Mouse (Mus musculus) CH12.LX (cell line): Measurements from ENCODE around the gene Sf3a2. TPM values are rescaled to one million over a fixed set of nuclear protein-coding genes. Genes with fewer than 3 reads are reported as not detected.

Experiments
- DNase-seq: peaks from one replicate; pipeline ENCODE4 v3.0.0-alpha.2; 2013; ENCODE audit errors: extremely low read depth
- H3K27ac ChIP-seq: 2 replicates; pipeline ENCODE4 v1.5.1; 2012; ENCODE audit warnings: low read depth, mild to moderate bottlenecking, control low read depth, moderate library complexity; ENCODE audit not compliant: insufficient read depth
- H3K27me3 ChIP-seq: replicated peaks from 2 replicates; pipeline ENCODE3; 2012; ENCODE audit warnings: inconsistent platforms
- H3K36me3 ChIP-seq, 2 experiments: replicated peaks in 1 of 2; 2 replicates each; pipeline versions ENCODE3 to v1.6.1; 2012; ENCODE audit warnings: inconsistent platforms in 1 of 2, low read length in 1 of 2, mild to moderate bottlenecking in 1 of 2, mixed read lengths in 1 of 2, moderate library complexity in 1 of 2; ENCODE audit not compliant: control insufficient read depth in 1 of 2, insufficient read depth in 1 of 2
- H3K4me1 ChIP-seq, 2 experiments: 2 replicates each; pipeline ENCODE4 v1.6.1; 2012; ENCODE audit warnings: inconsistent platforms in 1 of 2, moderate library complexity in 1 of 2; ENCODE audit not compliant: insufficient read depth in 2 of 2, control insufficient read depth in 1 of 2
- H3K4me2 ChIP-seq: 2 replicates; pipeline ENCODE4 v1.6.1; 2012; ENCODE audit warnings: low read depth, mild to moderate bottlenecking, control low read depth; ENCODE audit not compliant: poor library complexity, insufficient read depth, severe bottlenecking
- H3K4me3 ChIP-seq, 3 experiments: fragments of 150-350 bp in 1 of 3; sonication (generic) in 1 of 3; replicated peaks in 1 of 3; 2 replicates each; pipeline versions ENCODE3 to v1.5.1; 2011 to 2012; ENCODE audit warnings: low read depth in 2 of 3, low read length in 2 of 3, mild to moderate bottlenecking in 2 of 3, moderate library complexity in 2 of 3, control low read depth in 1 of 3, improper control_type of control experiment in 1 of 3, inconsistent platforms in 1 of 3, mixed read lengths in 1 of 3; ENCODE audit not compliant: poor library complexity in 1 of 3
- H3K79me2 ChIP-seq: replicated peaks from 2 replicates; pipeline ENCODE4 v1.6.1; 2012; ENCODE audit warnings: mild to moderate bottlenecking, moderate library complexity; ENCODE audit not compliant: control insufficient read depth, poor library complexity, insufficient read depth, severe bottlenecking; ENCODE audit errors: extremely low read depth
- H3K9ac ChIP-seq: 2 replicates; pipeline ENCODE4 v1.6.1; 2012; ENCODE audit warnings: low read depth, mild to moderate bottlenecking, control low read depth, moderate library complexity; ENCODE audit not compliant: insufficient read depth
- H3K9me3 ChIP-seq: replicated peaks from 2 replicates; pipeline ENCODE3; 2012; ENCODE audit warnings: low read length, inconsistent platforms, mixed read lengths
- BHLHE40 ChIP-seq: IDR thresholded peaks from 2 replicates; pipeline ENCODE4 v1.6.1; 2011; ENCODE audit warnings: mild to moderate bottlenecking, low read depth, low read length, improper control_type of control experiment
- CHD1 ChIP-seq: IDR thresholded peaks from 2 replicates; pipeline ENCODE4 v1.6.1; 2012; ENCODE audit warnings: low read depth, low read length, improper control_type of control experiment, inconsistent platforms
- CHD2 ChIP-seq: IDR thresholded peaks from 2 replicates; pipeline ENCODE4 v1.6.1; 2011; ENCODE audit warnings: low read length, improper control_type of control experiment
- CTCF ChIP-seq, 2 experiments: IDR thresholded peaks in 1 of 2; conservative IDR thresholded peaks in 1 of 2; 2 replicates each; pipeline ENCODE4 v1.5.1; 2011 to 2012; ENCODE audit warnings: low read depth in 2 of 2, low read length in 2 of 2, improper control_type of control experiment in 1 of 2, inconsistent platforms in 1 of 2, mild to moderate bottlenecking in 1 of 2, moderate library complexity in 1 of 2
- ELF1 ChIP-seq: IDR thresholded peaks from 2 replicates; pipeline ENCODE4 v1.6.1; 2014; ENCODE audit warnings: low read depth, mild to moderate bottlenecking, inconsistent platforms, low read length, improper control_type of control experiment
- EP300 ChIP-seq: IDR thresholded peaks from 2 replicates; pipeline ENCODE4 v1.6.1; 2011; ENCODE audit warnings: low read length, improper control_type of control experiment
- ETS1 ChIP-seq: conservative IDR thresholded peaks from 2 replicates; pipeline ENCODE4 v1.6.1; 2012; ENCODE audit warnings: low read depth, mild to moderate bottlenecking, inconsistent platforms, low read length, improper control_type of control experiment, moderate library complexity
- HCFC1 ChIP-seq: IDR thresholded peaks from 2 replicates; pipeline ENCODE4 v1.6.1; 2012; ENCODE audit warnings: low read depth, mild to moderate bottlenecking, inconsistent platforms, low read length, improper control_type of control experiment
- IRF4 ChIP-seq: IDR thresholded peaks from 2 replicates; pipeline ENCODE4 v1.6.1; 2014; ENCODE audit warnings: low read depth, mild to moderate bottlenecking, inconsistent platforms, low read length, improper control_type of control experiment
- JUN ChIP-seq: IDR thresholded peaks from 2 replicates; pipeline ENCODE4 v1.6.1; 2011; ENCODE audit warnings: low read depth, mild to moderate bottlenecking, low read length, improper control_type of control experiment, moderate library complexity; ENCODE audit not compliant: insufficient read depth
- JUND ChIP-seq: conservative IDR thresholded peaks from 2 replicates; pipeline ENCODE4 v1.6.1; 2011; ENCODE audit warnings: low read depth, low read length, improper control_type of control experiment
- KAT2A ChIP-seq: IDR thresholded peaks from 2 replicates; pipeline ENCODE4 v1.6.1; 2012; ENCODE audit warnings: low read length, improper control_type of control experiment, inconsistent platforms; ENCODE audit not compliant: insufficient replicate concordance
- MAFK ChIP-seq: IDR thresholded peaks from 2 replicates; pipeline ENCODE4 v1.6.1; 2011; ENCODE audit warnings: low read length, improper control_type of control experiment; ENCODE audit not compliant: insufficient replicate concordance
- MAX ChIP-seq: IDR thresholded peaks from 2 replicates; pipeline ENCODE4 v1.6.1; 2011; ENCODE audit warnings: low read length, improper control_type of control experiment
- MAZ ChIP-seq: IDR thresholded peaks from 2 replicates; pipeline ENCODE4 v1.6.1; 2012; ENCODE audit warnings: low read depth, mild to moderate bottlenecking, inconsistent platforms, low read length, improper control_type of control experiment, moderate library complexity
- MXI1 ChIP-seq: IDR thresholded peaks from 2 replicates; pipeline ENCODE4 v1.6.1; 2011; ENCODE audit warnings: mild to moderate bottlenecking, low read depth, low read length, improper control_type of control experiment
- MYC ChIP-seq: IDR thresholded peaks from 2 replicates; pipeline ENCODE4 v1.6.1; 2011; ENCODE audit warnings: low read depth, mild to moderate bottlenecking, improper control_type of control experiment, low read length
- NELFE ChIP-seq: IDR thresholded peaks from 2 replicates; pipeline ENCODE4 v1.6.1; 2011; ENCODE audit warnings: low read depth, low read length, improper control_type of control experiment
- POLR2A ChIP-seq: IDR thresholded peaks from 2 replicates; pipeline ENCODE4 v1.6.1; 2011; ENCODE audit warnings: low read depth, mild to moderate bottlenecking, improper control_type of control experiment, low read length
- RAD21 ChIP-seq: IDR thresholded peaks from 2 replicates; pipeline ENCODE4 v1.6.1; 2011; ENCODE audit warnings: low read depth, mild to moderate bottlenecking, low read length, improper control_type of control experiment, moderate library complexity
- RCOR1 ChIP-seq: conservative IDR thresholded peaks from 2 replicates; pipeline ENCODE4 v1.6.1; 2012; ENCODE audit warnings: low read depth, mild to moderate bottlenecking, inconsistent platforms, low read length, improper control_type of control experiment
- SIN3A ChIP-seq: IDR thresholded peaks from 2 replicates; pipeline ENCODE4 v1.6.1; 2012; ENCODE audit warnings: low read length, improper control_type of control experiment, inconsistent platforms
- SMC3 ChIP-seq: IDR thresholded peaks from 2 replicates; pipeline ENCODE4 v1.6.1; 2011; ENCODE audit warnings: low read depth, low read length, improper control_type of control experiment
- TBP ChIP-seq: conservative IDR thresholded peaks from 2 replicates; pipeline ENCODE4 v1.6.1; 2011; ENCODE audit warnings: low read depth, low read length, improper control_type of control experiment
- TCF12 ChIP-seq: IDR thresholded peaks from 2 replicates; pipeline ENCODE4 v1.6.1; 2014; ENCODE audit warnings: low read depth, mild to moderate bottlenecking, inconsistent platforms, low read length, improper control_type of control experiment
- UBTF ChIP-seq: IDR thresholded peaks from 2 replicates; pipeline ENCODE4 v1.6.1; 2012; ENCODE audit warnings: low read depth, mild to moderate bottlenecking, inconsistent platforms, low read length, improper control_type of control experiment, moderate library complexity
- USF1 ChIP-seq: IDR thresholded peaks from 2 replicates; pipeline ENCODE4 v1.6.1; 2014; ENCODE audit warnings: low read depth, mild to moderate bottlenecking, inconsistent platforms, low read length, improper control_type of control experiment
- USF2 ChIP-seq: conservative IDR thresholded peaks from 2 replicates; pipeline ENCODE4 v1.6.1; 2011; ENCODE audit warnings: low read depth, low read length, improper control_type of control experiment
- ZC3H11A ChIP-seq: IDR thresholded peaks from 2 replicates; pipeline ENCODE4 v1.6.1; 2012; ENCODE audit warnings: low read depth, mild to moderate bottlenecking, inconsistent platforms, low read length, improper control_type of control experiment
- ZKSCAN1 ChIP-seq: IDR thresholded peaks from 2 replicates; pipeline ENCODE4 v1.6.1; 2012; ENCODE audit warnings: low read depth, inconsistent platforms, low read length, improper control_type of control experiment, borderline replicate concordance
- ZMIZ1 ChIP-seq: IDR thresholded peaks from 2 replicates; pipeline ENCODE4 v1.6.1; 2012; ENCODE audit warnings: low read depth, mild to moderate bottlenecking, inconsistent platforms, low read length, improper control_type of control experiment
- ZNF384 ChIP-seq: IDR thresholded peaks from 2 replicates; pipeline ENCODE4 v1.6.1; 2012; ENCODE audit warnings: low read depth, low read length, improper control_type of control experiment, inconsistent platforms
- dilution Hi-C: fragments of 300-500 bp; cut with MboI; formaldehyde crosslinking; loops from 2 replicates; pipeline ENCODE4 v1.14.3; 2020; ENCODE audit warnings: low sequenced_read_pairs; ENCODE audit not compliant: extremely low pct_unique_long_range_greater_than_20kb, extremely low pct_ligation_motif_present
- in situ Hi-C: fragments of 300-500 bp; cut with MboI; formaldehyde crosslinking; loops from 3 replicates; pipeline ENCODE4 v1.14.3; 2019; ENCODE audit warnings: low sequenced_read_pairs, low pct_ligation_motif_present, low pct_unique_long_range_greater_than_20kb, mixed read lengths
- polyA plus RNA-seq: library from polyadenylated mRNA; unstranded; fragments of >175 nt; gene quantifications from 2 replicates; pipeline ENCODE4 v1.2.1, GENCODE M21; 2012; ENCODE audit warnings: low read depth; ENCODE audit not compliant: insufficient read length
- total RNA-seq, 2 experiments: library from RNA; depleted of rRNA; stranded (reverse); fragments of 300-350 nt in 1 of 2; fragments of >200 nt in 1 of 2; gene quantifications; 2 replicates each; pipeline ENCODE4 v1.2.3; 2012 to 2014

Gene Sf3a2
- total and polyA plus RNA-seq, 3 experiments, result 12.4 to 153 (median 29.0) TPM

DNA sequence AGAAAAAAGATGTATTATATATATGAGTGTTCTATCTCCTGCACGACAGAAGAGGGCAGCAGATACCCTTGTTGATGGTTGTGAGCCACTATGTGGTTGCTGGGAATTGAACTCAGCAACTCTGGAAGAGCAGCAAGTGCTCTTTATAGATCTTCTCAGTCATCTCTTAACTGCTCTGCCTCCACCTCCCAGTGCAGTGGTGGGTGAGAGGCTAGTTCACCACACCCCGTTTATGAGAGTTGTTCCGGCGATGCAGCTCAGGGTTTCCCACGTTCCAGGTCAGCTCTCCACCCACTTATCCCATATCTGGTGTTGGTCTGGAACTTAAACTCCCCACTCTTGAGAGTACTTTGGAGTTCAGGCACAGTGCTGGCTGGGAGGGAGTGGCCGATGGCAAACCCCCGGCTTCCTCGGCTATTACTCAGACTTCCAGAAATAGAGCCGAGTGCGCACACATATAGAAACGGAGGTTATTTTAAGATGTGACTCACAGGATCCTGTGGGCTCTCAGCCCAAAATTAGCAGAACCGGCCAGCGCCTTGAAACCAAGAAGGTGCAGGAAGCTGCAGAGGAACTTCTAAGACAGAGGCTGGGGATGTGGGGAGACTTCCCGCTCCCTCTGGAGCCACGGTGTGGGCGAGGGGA, 46.7 kb upstream of the Sf3a2 start (continued):
- TF ChIP-seq ZNF384, result peak; percentile 17; the same call in 1 of the 2 replicates
- peak; percentile 87 for TF ChIP-seq BHLHE40
- peak; percentile 75 for TF ChIP-seq EP300
- TF ChIP-seq JUN, result peak; percentile 59; the same call in 1 of the 2 replicates
- TF ChIP-seq USF2, result no peak

GRCm38 (mm10) chr10:80752079-80752625, 45.8 kb upstream of the Sf3a2 start:
- TF ChIP-seq MAX (no peak), USF1 (no peak), CTCF (conservative IDR thresholded peaks at IDR 0.05 in 1 of 2, IDR thresholded peaks at IDR 0.05 in 1 of 2; ENCODE audit: low read depth in 2 of 2, low read length in 2 of 2) (no peak), ELF1 (no peak; the same call in 1 of the 2 replicates), MXI1 (peak; percentile 61; the same call in 1 of the 2 replicates), ETS1 (no peak), KAT2A (no peak), MYC (no peak), ZC3H11A (no peak), CHD2 (0 out of 2 replicates have a peak, but pooled peaks have one; percentile 1), TCF12 (no peak), IRF4 (no peak), CHD1 (no peak), MAFK (no peak), RCOR1 (no peak), SMC3 (no peak), HCFC1 (no peak; the same call in 1 of the 2 replicates), UBTF (no peak), ZNF384 (no peak), JUND (no peak), EP300 (no peak), TBP (peak; percentile 58), MAZ (peak; percentile 59; the same call in 1 of the 2 replicates), NELFE (peak; percentile 24; the same call in 1 of the 2 replicates), ZMIZ1 (no peak), JUN (no peak), SIN3A (peak; percentile 20; the same call in 1 of the 2 replicates), USF2 (no peak), POLR2A (peak; percentile 56), ZKSCAN1 (no peak), RAD21 (no peak)
- TF ChIP-seq, all 38 proteins: peak for 7
- dilution Hi-C loops, result no loop called here
- DNase-seq, result peak; percentile 91
- Histone ChIP-seq H3K4me3 (peak overlapping the region in 2 of 3 experiments; percentile 34 to 42), H3K9me3 (no peaks in the 10 kb centered on the region), H3K27me3 (no peaks in the 10 kb centered on the region), H3K36me3 (peaks cover 0 to 2% of the 10 kb centered on the region in 2 experiments), H3K9ac (peak overlapping the region; percentile 41), H3K4me1 (peaks cover 14 to 36% of the 10 kb centered on the region in 2 experiments), H3K27ac (peak overlapping the region; percentile 56), H3K79me2 (peaks cover 20% of the 10 kb centered on the region), H3K4me2 (peak overlapping the region; percentile 79)
- in situ Hi-C loops, result no loop called here
